Mouse (Mus musculus): Measurements from ENCODE around the gene Amotl2.

The Amotl2 gene

DNA sequence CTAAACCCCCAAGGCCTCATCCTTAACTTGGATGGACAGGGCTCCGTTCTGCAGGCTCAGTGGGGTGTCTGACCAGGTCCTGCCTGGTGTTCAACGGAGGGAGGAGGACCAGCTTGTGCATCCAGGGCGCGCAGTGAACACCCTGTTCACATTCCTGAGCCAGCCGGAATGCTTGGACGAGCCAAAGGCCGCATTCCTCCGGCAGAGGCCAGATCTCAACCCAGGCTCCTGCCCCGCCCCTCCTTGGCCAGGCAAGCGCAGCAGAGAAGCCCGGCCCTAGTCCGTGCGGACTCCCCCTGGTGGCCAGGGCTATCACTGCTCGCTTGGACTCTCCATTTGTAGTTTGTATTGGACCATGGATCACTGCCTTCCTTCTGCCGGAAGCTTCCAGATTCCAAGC, 63.0 kb downstream of the Amotl2 start:
- DNase-seq, result peak; percentile 72 to 80
